Mouse (Mus musculus) midbrain, embryonic 12.5 days (tissue): ENCODE measurements around the gene Tcaf3. TPM values are rescaled to one million over a fixed set of nuclear protein-coding genes. Genes with fewer than 3 reads are reported as not detected.

Experiments used
- ATAC-seq: fragments of 200-750 bp; cut with Nextera tagmentation; 2 replicates; pipeline ENCODE4 v1.8.0; 2017; ENCODE audit warnings: low read depth, moderate TSS enrichment, moderate library complexity; ENCODE audit not compliant: low FRiP score
- H3K27ac ChIP-seq: fragments of 300-500 bp; sonication (generic); replicated peaks from 2 replicates; pipeline ENCODE4 v1.5.1; 2016; ENCODE audit warnings: mild to moderate bottlenecking
- H3K27me3 ChIP-seq: fragments of 300-500 bp; sonication (generic); 2 replicates; pipeline ENCODE4 v1.6.1; 2016; ENCODE audit warnings: mild to moderate bottlenecking
- H3K36me3 ChIP-seq: fragments of 300-500 bp; sonication (generic); 2 replicates; pipeline ENCODE4 v1.6.1; 2016
- H3K4me1 ChIP-seq: fragments of 300-500 bp; sonication (generic); 2 replicates; pipeline ENCODE4 v1.6.1; 2016
- H3K4me2 ChIP-seq: fragments of 300-500 bp; sonication (generic); replicated peaks from 2 replicates; pipeline ENCODE4 v1.6.1; 2016; ENCODE audit warnings: mild to moderate bottlenecking, moderate library complexity
- H3K4me3 ChIP-seq: fragments of 300-500 bp; sonication (generic); 2 replicates; pipeline ENCODE4 v1.5.1; 2016; ENCODE audit warnings: mild to moderate bottlenecking
- H3K9ac ChIP-seq: fragments of 300-500 bp; sonication (generic); replicated peaks from 2 replicates; pipeline ENCODE4 v1.6.1; 2016; ENCODE audit warnings: mild to moderate bottlenecking, moderate library complexity
- H3K9me3 ChIP-seq: fragments of 300-500 bp; sonication (generic); 2 replicates; pipeline ENCODE4 v1.6.1; 2016; ENCODE audit warnings: mild to moderate bottlenecking
- WGBS: fragments of 180-500 bp; shearing (Covaris S2); methylation state at CpG from one replicate; pipeline ENCODE4 v1.1.7; 2016; 5-methylcytosine and 5-hydroxymethylcytosine counted together
- polyA plus RNA-seq: library from polyadenylated mRNA; unstranded; fragments of >200 nt; fragmentation: Nextera tagmentation; extraction: Ambion mirVana; gene quantifications from 2 replicates; pipeline ENCODE4 v1.2.1, GENCODE M21; 2016

Gene Tcaf3
- polyA plus RNA-seq, 1 experiment from 2014 or later, result not detected

- no peak overlapping the region for H3K4me3 ChIP-seq
- H3K9ac ChIP-seq, result no peak overlapping the region
- H3K27me3 ChIP-seq, result no peaks in the 10 kb centered on the region
- WGBS, result 81% methylated on average over 4 of the region's 4 CpGs
- no peaks in the 10 kb centered on the region for H3K4me1 ChIP-seq
- no peak for ATAC-seq
- H3K27ac ChIP-seq, result no peak overlapping the region
- no peaks in the 10 kb centered on the region for H3K9me3 ChIP-seq
- no peaks in the 10 kb centered on the region for H3K36me3 ChIP-seq
- no peak overlapping the region for H3K4me2 ChIP-seq
Measured at GRCm38 (mm10) chr6:42578678-42579077, 18.8 kb downstream of the Tcaf3 start.

GRCm38 (mm10) chr6:42577433-42577832, 20.1 kb downstream of the Tcaf3 start:
- Histone ChIP-seq H3K4me3 (no peak overlapping the region), H3K27ac (no peak overlapping the region), H3K4me1 (no peaks in the 10 kb centered on the region), H3K9ac (no peak overlapping the region), H3K36me3 (no peaks in the 10 kb centered on the region), H3K27me3 (no peaks in the 10 kb centered on the region), H3K4me2 (no peak overlapping the region), H3K9me3 (no peaks in the 10 kb centered on the region)
- ATAC-seq, result no peak
- 96% methylated on average over 2 of the region's 2 CpGs for WGBS

- 82% methylated on average over 2 of the region's 2 CpGs for WGBS
- no peak for ATAC-seq
- no peak overlapping the region for H3K4me2 ChIP-seq
- no peak overlapping the region for H3K4me3 ChIP-seq
- H3K4me1 ChIP-seq, result no peaks in the 10 kb centered on the region
- H3K9me3 ChIP-seq, result no peaks in the 10 kb centered on the region
- H3K9ac ChIP-seq, result no peak overlapping the region
- no peaks in the 10 kb centered on the region for H3K36me3 ChIP-seq
- no peaks in the 10 kb centered on the region for H3K27me3 ChIP-seq
- no peak overlapping the region for H3K27ac ChIP-seq
Measured at GRCm38 (mm10) chr6:42568205-42568604, 29.3 kb downstream of the Tcaf3 start.

GRCm38 (mm10) chr6:42566076-42566598, 31.4 kb downstream of the Tcaf3 start:
- no peaks in the 10 kb centered on the region for H3K9me3 ChIP-seq
- no peak overlapping the region for H3K4me2 ChIP-seq
- H3K27ac ChIP-seq, result no peak overlapping the region
- WGBS, result 90% methylated on average over 2 of the region's 2 CpGs
- no peaks in the 10 kb centered on the region for H3K4me1 ChIP-seq
- no peak overlapping the region for H3K9ac ChIP-seq
- H3K27me3 ChIP-seq, result no peaks in the 10 kb centered on the region
- no peak for ATAC-seq
- no peaks in the 10 kb centered on the region for H3K36me3 ChIP-seq
- no peak overlapping the region for H3K4me3 ChIP-seq

- WGBS, result 71% methylated on average over 2 of the region's 2 CpGs
- Histone ChIP-seq H3K9ac (no peak overlapping the region), H3K27me3 (no peaks in the 10 kb centered on the region), H3K9me3 (no peaks in the 10 kb centered on the region), H3K4me2 (no peak overlapping the region), H3K4me1 (no peaks in the 10 kb centered on the region), H3K36me3 (no peaks in the 10 kb centered on the region), H3K27ac (no peak overlapping the region), H3K4me3 (no peak overlapping the region)
- ATAC-seq, result no peak
Measured at GRCm38 (mm10) chr6:42562280-42562679, 35.2 kb downstream of the Tcaf3 start.

DNA sequence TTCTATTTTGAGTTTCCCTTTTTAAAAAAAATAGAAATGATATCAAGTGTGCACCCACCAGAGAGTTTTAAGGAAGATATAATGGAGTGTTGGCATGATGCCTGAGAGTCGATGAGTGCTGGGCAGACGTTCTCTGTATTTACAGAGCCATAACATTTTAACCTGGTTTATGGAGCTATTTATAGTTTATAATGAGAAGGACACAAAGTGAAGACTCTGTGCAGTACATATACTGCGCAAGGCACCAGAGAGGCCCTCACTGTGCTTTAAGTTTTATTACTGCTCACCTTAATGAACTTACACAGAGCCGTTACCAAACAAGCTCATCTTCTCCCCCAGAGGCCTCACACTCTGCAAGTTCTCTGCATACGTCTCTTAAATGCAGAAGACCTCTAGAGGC, 36.6 kb downstream of the Tcaf3 start:
- no peaks in the 10 kb centered on the region for H3K9me3 ChIP-seq
- no peaks in the 10 kb centered on the region for H3K36me3 ChIP-seq
- no peak overlapping the region for H3K9ac ChIP-seq
- 86% methylated on average over 5 of the region's 5 CpGs for WGBS
- no peaks in the 10 kb centered on the region for H3K27me3 ChIP-seq
- no peak overlapping the region for H3K4me2 ChIP-seq
- H3K4me3 ChIP-seq, result no peak overlapping the region
- H3K4me1 ChIP-seq, result no peaks in the 10 kb centered on the region
- H3K27ac ChIP-seq, result no peak overlapping the region
- ATAC-seq, result no peak

- no peak overlapping the region for H3K9ac ChIP-seq
- no peak for ATAC-seq
- H3K27ac ChIP-seq, result no peak overlapping the region
- no peaks in the 10 kb centered on the region for H3K4me1 ChIP-seq
- H3K4me3 ChIP-seq, result no peak overlapping the region
- no peaks in the 10 kb centered on the region for H3K36me3 ChIP-seq
- H3K27me3 ChIP-seq, result no peaks in the 10 kb centered on the region
- no peaks in the 10 kb centered on the region for H3K9me3 ChIP-seq
- no peak overlapping the region for H3K4me2 ChIP-seq
- 96% methylated on average over 14 of the region's 14 CpGs for WGBS
Measured at GRCm38 (mm10) chr6:42558641-42559040, 38.9 kb downstream of the Tcaf3 start.

DNA sequence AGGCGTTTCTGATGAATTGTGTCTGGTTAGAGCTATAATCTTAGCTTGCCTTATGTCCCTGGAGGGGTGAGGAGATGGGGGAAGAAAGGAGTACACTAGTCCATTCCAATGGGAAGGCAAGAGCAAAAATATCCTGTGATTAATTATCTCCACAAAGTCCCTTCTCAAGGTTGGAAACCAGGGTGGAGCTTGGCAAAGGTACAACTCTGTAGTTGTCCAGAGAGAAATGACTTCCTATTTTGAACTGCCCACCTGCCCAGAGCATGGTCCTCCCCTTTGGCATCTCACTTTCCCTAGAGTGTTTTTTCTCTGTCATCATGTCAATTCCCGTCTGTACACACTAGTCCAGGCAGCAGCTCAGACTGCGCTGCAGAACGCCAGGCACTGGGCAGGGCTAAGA, 50.0 kb downstream of the Tcaf3 start, which contains the start of gene Olfr455:
Olfr455 (minus strand) TSS at position 127 of the 400 bp plus-strand sequence.
- Histone ChIP-seq H3K9me3 (no peaks in the 10 kb centered on the region), H3K4me3 (no peak within 1 kb of the TSS), H3K9ac (no peak within 1 kb of the TSS), H3K36me3 (no peaks in the 10 kb centered on the region), H3K27me3 (no peaks in the 10 kb centered on the region), H3K4me1 (no peaks in the 10 kb centered on the region), H3K4me2 (no peak within 1 kb of the TSS), H3K27ac (no peak within 1 kb of the TSS)
- no peak for ATAC-seq
- 87% methylated on average over 4 of the region's 4 CpGs for WGBS

DNA sequence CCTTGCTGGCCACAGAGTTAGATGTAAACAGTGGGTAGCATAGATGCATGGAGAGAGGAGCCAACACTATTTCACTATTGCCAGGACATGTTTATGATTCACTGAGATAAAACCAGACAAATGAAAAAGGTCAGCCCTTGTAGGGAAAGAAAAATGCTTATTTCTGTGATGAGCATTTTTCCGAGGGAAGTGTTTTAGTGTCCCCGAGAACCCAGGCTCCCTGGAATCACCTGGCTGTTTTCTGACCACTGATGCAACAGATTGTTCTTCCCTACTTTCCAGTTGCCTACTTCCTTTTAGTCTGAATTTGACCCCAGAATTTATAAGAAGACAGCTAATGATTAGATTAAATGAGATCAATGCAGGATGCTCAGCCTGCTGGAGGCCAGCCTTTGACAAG, 51.3 kb downstream of the Tcaf3 start:
- H3K36me3 ChIP-seq, result no peaks in the 10 kb centered on the region
- no peaks in the 10 kb centered on the region for H3K4me1 ChIP-seq
- WGBS, result 85% methylated on average over 2 of the region's 2 CpGs
- no peak overlapping the region for H3K9ac ChIP-seq
- no peak overlapping the region for H3K27ac ChIP-seq
- H3K4me2 ChIP-seq, result no peak overlapping the region
- H3K9me3 ChIP-seq, result no peaks in the 10 kb centered on the region
- H3K27me3 ChIP-seq, result no peaks in the 10 kb centered on the region
- no peak overlapping the region for H3K4me3 ChIP-seq
- ATAC-seq, result no peak

DNA sequence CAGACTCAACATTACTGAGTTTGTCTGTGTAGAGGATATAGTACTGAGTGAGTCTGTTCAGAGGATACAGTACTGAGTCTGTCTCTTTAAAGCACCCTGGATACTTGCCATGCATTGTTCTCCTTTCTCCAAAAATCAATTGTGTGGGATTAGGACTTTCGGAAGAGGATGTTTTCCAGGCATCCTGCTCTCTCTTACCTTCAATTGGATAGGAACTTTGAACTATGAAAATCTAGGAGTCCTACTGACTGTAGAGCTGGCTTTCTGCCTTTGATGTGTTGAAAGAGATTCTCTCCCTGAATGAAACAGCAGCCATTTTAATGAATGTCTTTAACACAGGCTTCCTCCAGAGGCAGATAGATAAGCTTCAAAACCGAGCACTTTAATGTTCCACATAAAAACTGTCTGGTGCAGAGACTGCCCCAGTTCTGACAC, 52.0 kb downstream of the Tcaf3 start:
- Histone ChIP-seq H3K27me3 (no peaks in the 10 kb centered on the region), H3K4me1 (no peaks in the 10 kb centered on the region), H3K27ac (no peak overlapping the region), H3K4me3 (no peak overlapping the region), H3K4me2 (no peak overlapping the region), H3K9ac (no peak overlapping the region), H3K36me3 (no peaks in the 10 kb centered on the region), H3K9me3 (no peaks in the 10 kb centered on the region)
- WGBS, result 60% methylated on average over 2 of the region's 2 CpGs
- ATAC-seq, result no peak

DNA sequence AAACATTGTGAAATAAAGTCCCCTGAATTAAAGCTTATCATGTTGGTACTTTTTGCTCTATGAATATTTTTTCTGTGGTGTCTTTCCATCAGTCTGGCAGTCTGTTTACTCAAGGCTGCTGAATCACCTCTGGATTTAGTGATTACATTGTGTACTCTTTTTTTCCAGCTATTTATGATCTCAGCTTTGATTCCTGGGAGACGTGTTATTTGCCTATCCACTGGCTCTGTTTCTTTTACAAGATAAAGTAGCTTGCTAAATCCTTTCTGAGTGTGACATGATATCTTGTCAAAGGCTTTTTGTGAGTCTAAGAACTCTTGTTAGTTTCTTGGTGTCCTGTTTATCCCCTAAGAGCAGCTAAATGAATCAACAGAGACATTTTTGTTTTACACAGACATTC, 52.6 kb downstream of the Tcaf3 start:
- WGBS, result 35% methylated on average over 1 of the region's 1 CpGs
- no peak overlapping the region for H3K4me3 ChIP-seq
- ATAC-seq, result no peak

GRCm38 (mm10) chr6:42542036-42543031, 55.2 kb downstream of the Tcaf3 start:
- 79% methylated on average over 4 of the region's 4 CpGs for WGBS
- Histone ChIP-seq H3K9ac (no peak overlapping the region), H3K36me3 (no peaks in the 10 kb centered on the region)

More for the DNA sequence above, 52.6 kb downstream of the Tcaf3 start:
- no peak overlapping the region for H3K9ac ChIP-seq
- H3K9me3 ChIP-seq, result no peaks in the 10 kb centered on the region
- H3K27me3 ChIP-seq, result no peaks in the 10 kb centered on the region
- H3K27ac ChIP-seq, result no peak overlapping the region
- no peaks in the 10 kb centered on the region for H3K4me1 ChIP-seq
- H3K36me3 ChIP-seq, result no peaks in the 10 kb centered on the region
- no peak overlapping the region for H3K4me2 ChIP-seq

More at GRCm38 (mm10) chr6:42542036-42543031, 55.2 kb downstream of the Tcaf3 start:
- Histone ChIP-seq H3K4me3 (no peak overlapping the region), H3K4me1 (no peaks in the 10 kb centered on the region), H3K4me2 (no peak overlapping the region), H3K9me3 (no peaks in the 10 kb centered on the region), H3K27me3 (no peaks in the 10 kb centered on the region), H3K27ac (no peak overlapping the region)
- no peak for ATAC-seq
